10 mouse cellular contexts compared by ENCODE assay signal in the genomic region with DNA sequence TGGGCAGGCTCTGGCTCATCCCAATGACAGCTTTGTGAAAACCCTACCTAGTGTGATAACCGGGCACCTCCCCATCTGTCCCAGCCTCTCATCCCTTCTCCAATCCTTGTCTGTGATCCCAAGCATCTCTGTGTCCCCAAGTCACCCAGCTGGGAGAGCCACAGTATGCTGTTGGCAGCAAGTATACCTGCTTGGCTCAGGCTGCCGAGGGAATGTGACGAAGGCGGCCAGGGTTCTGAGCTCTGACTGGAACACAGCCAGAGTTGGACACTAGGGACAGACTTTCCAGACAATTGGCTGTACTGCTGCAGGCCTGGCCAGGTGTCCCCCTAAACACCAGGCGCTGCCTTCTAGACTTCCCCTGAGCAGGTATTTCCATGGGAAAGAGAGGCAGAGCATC.
DNase-seq lines count a peak whose midpoint lies in the region; ATAC-seq lines count a peak whose summit lies in the region.
"Had no signal": no experiment of that assay in that cellular context is flagged by ENCODE, and none has a peak within 500 bp of the region (broad histone marks: within the 10 kb centered on the region; RNA-seq: fewer than 3 reads in every experiment).

No protein-coding gene starts in this region.

- 63% methylated on average over 5 of the region's 5 CpGs for WGBS in embryonic facial prominence, embryonic 14.5 days
- WGBS in embryonic facial prominence, embryonic 10.5 days, result 90% methylated on average over 5 of the region's 5 CpGs
- WGBS in limb, embryonic 12.5 days, result 85% methylated on average over 5 of the region's 5 CpGs
- WGBS in limb, embryonic 10.5 days, result 94% methylated on average over 5 of the region's 5 CpGs

- H3K9ac ChIP-seq in embryonic facial prominence, embryonic 14.5 days (ENCODE audit: low read depth, low read length), result no peak overlapping the region
- H3K9ac ChIP-seq in limb, embryonic 12.5 days (replicated peaks), result no peak overlapping the region
- H3K9ac ChIP-seq: stomach, embryonic 15.5 days had no signal

- peaks cover 3% of the 10 kb centered on the region; the same call in 1 of the 2 replicates for H3K9me3 ChIP-seq in embryonic facial prominence, embryonic 14.5 days (ENCODE audit: control insufficient read depth, low read length)
- no peaks in the 10 kb centered on the region for H3K9me3 ChIP-seq in embryonic facial prominence, embryonic 10.5 days
- H3K9me3 ChIP-seq in limb, embryonic 12.5 days, result no peaks in the 10 kb centered on the region
- H3K9me3 ChIP-seq in limb, embryonic 10.5 days (replicated peaks), result no peaks in the 10 kb centered on the region
- H3K9me3 ChIP-seq: stomach, embryonic 15.5 days had no signal

- H3K4me1 ChIP-seq in embryonic facial prominence, embryonic 14.5 days (ENCODE audit: control insufficient read depth, insufficient read depth, low read length), result 0 out of 2 replicates have a peak, but pooled peaks cover 5% of the 10 kb centered on the region
- 0 out of 2 replicates have a peak, but pooled peaks cover 4% of the 10 kb centered on the region for H3K4me1 ChIP-seq in embryonic facial prominence, embryonic 10.5 days
- H3K4me1 ChIP-seq in limb, embryonic 12.5 days (replicated peaks), result peaks cover 15% of the 10 kb centered on the region
- H3K4me1 ChIP-seq in limb, embryonic 10.5 days, result no peaks in the 10 kb centered on the region; the same call in 1 of the 2 replicates
- H3K4me1 ChIP-seq: stomach, embryonic 15.5 days had no signal

- H3K4me2 ChIP-seq in embryonic facial prominence, embryonic 14.5 days (ENCODE audit: low read depth, low read length), result no peak overlapping the region
- H3K4me2 ChIP-seq in limb, embryonic 12.5 days, result no peak overlapping the region
- H3K4me2 ChIP-seq: stomach, embryonic 15.5 days had no signal

- H3K4me3 ChIP-seq in embryonic facial prominence, embryonic 14.5 days (ENCODE audit: low read depth, low read length), result no peak overlapping the region
- H3K4me3 ChIP-seq in embryonic facial prominence, embryonic 10.5 days, result no peak overlapping the region
- H3K4me3 ChIP-seq in limb, embryonic 12.5 days (replicated peaks), result no peak overlapping the region
- H3K4me3 ChIP-seq in limb, embryonic 10.5 days, result no peak overlapping the region
- H3K4me3 ChIP-seq: megakaryocyte, embryonic 14.5 days; stomach, embryonic 15.5 days had no signal

- no peak overlapping the region for H3K27ac ChIP-seq in embryonic facial prominence, embryonic 14.5 days (replicated peaks; ENCODE audit: low read depth, low read length)
- H3K27ac ChIP-seq in embryonic facial prominence, embryonic 10.5 days (replicated peaks), result no peak overlapping the region
- H3K27ac ChIP-seq in limb, embryonic 12.5 days, result 0 out of 2 replicates have a peak overlapping the region, but pooled peaks have one; percentile 12
- H3K27ac ChIP-seq in limb, embryonic 10.5 days, result no peak overlapping the region
- H3K27ac ChIP-seq: stomach, embryonic 15.5 days had no signal

- no peaks in the 10 kb centered on the region for H3K27me3 ChIP-seq in embryonic facial prominence, embryonic 14.5 days (replicated peaks; ENCODE audit: control insufficient read depth, insufficient read depth, low read length)
- no peaks in the 10 kb centered on the region for H3K27me3 ChIP-seq in embryonic facial prominence, embryonic 10.5 days (replicated peaks; ENCODE audit: low read depth, poor library complexity, severe bottlenecking)
- no peaks in the 10 kb centered on the region for H3K27me3 ChIP-seq in limb, embryonic 12.5 days
- H3K27me3 ChIP-seq in limb, embryonic 10.5 days (ENCODE audit: low read depth, poor library complexity, severe bottlenecking), result no peaks in the 10 kb centered on the region
- H3K27me3 ChIP-seq: stomach, embryonic 15.5 days had no signal

- intact Hi-C loops in heart, postnatal 10 days (cut with DNase I), result no loop called here

- peak; percentile 6 for DNase-seq in embryonic facial prominence, embryonic 14.5 days (ENCODE audit: low spot score)
- no peak for DNase-seq in embryonic facial prominence, embryonic 10.5 days (ENCODE audit: low spot score)
- no peak for DNase-seq in limb, embryonic 10.5 days (ENCODE audit: low spot score)
- DNase-seq in cerebellum, adult 9-10 months, result peak; percentile 81
- DNase-seq in heart, postnatal 10 days, result peak; percentile 87 to 88
- no peak for DNase-seq in MN1 (ENCODE audit: low spot score)
- DNase-seq in frontal cortex, postnatal 10 days (ENCODE audit: low spot score in 2 of 2), result no peak

- ATAC-seq in embryonic facial prominence, embryonic 14.5 days (ENCODE audit: low read depth), result no peak
- ATAC-seq in limb, embryonic 12.5 days (ENCODE audit: insufficient number of reproducible peaks, insufficient read depth, low FRiP score, low TSS enrichment, low read depth), result no peak

- 0 out of 2 replicates have a peak, but pooled peaks cover 4% of the 10 kb centered on the region for H3K36me3 ChIP-seq in embryonic facial prominence, embryonic 14.5 days (ENCODE audit: control insufficient read depth, insufficient read depth, low read length)
- no peaks in the 10 kb centered on the region for H3K36me3 ChIP-seq in embryonic facial prominence, embryonic 10.5 days (replicated peaks)
- no peaks in the 10 kb centered on the region; the same call in 1 of the 2 replicates for H3K36me3 ChIP-seq in limb, embryonic 12.5 days
- no peaks in the 10 kb centered on the region for H3K36me3 ChIP-seq in limb, embryonic 10.5 days
- H3K36me3 ChIP-seq: stomach, embryonic 15.5 days had no signal

Comparison
In these comparisons a context has a peak if more than half of its experiments do, and no peak if none do; other contexts are left out.
1. DNase-seq: peak in embryonic facial prominence, embryonic 14.5 days (single experiment), cerebellum, adult 9-10 months (single experiment) and heart, postnatal 10 days (2 of 2); none in embryonic facial prominence, embryonic 10.5 days (single experiment), limb, embryonic 10.5 days (single experiment), MN1 (single experiment) and frontal cortex, postnatal 10 days (0 of 2).